Mouse (Mus musculus): ENCODE measurements at regions not wholly inside any gene's neighbourhood (a gene's known extent, or its start where the extent isn't known, plus 50 kb on each side); places are given as distances from the start of the nearest gene placed in this dataset.

GRCm38 (mm10) chr6:94401617-94402481 lies 98.3 kb upstream of the Slc25a26 start:
- TF ChIP-seq ZNF384 (IDR thresholded peaks at IDR 0.05; ENCODE audit: low read depth, low read length) (no peak), ETS1 (conservative IDR thresholded peaks at IDR 0.05; ENCODE audit: low read depth, low read length) (no peak), IRF4 (IDR thresholded peaks at IDR 0.05; ENCODE audit: low read depth, low read length) (no peak), USF1 (IDR thresholded peaks at IDR 0.05; ENCODE audit: low read depth, low read length) (no peak), POLR2AphosphoS2 (IDR thresholded peaks at IDR 0.05; ENCODE audit: low read depth, low read length) (no peak), TCF12 (IDR thresholded peaks at IDR 0.05; ENCODE audit: low read depth, low read length) (no peak), POLR2A (IDR thresholded peaks at IDR 0.05; ENCODE audit: low read depth, low read length) (no peak), SIN3A (IDR thresholded peaks at IDR 0.05; ENCODE audit: low read length) (no peak), CHD1 (IDR thresholded peaks at IDR 0.05; ENCODE audit: low read depth, low read length) (no peak), RCOR1 (conservative IDR thresholded peaks at IDR 0.05; ENCODE audit: low read depth, low read length) (no peak), BHLHE40 (IDR thresholded peaks at IDR 0.05; ENCODE audit: low read depth, low read length) (no peak), ZC3H11A (IDR thresholded peaks at IDR 0.05; ENCODE audit: low read depth, low read length) (no peak), MAX (IDR thresholded peaks at IDR 0.05; ENCODE audit: low read length) (no peak), GABPA (IDR thresholded peaks at IDR 0.05; ENCODE audit: insufficient replicate concordance, low read depth, low read length) (no peak)
- in situ Hi-C loops (cut with MboI; ENCODE audit: low pct_ligation_motif_present, low pct_unique_long_range_greater_than_20kb, low sequenced_read_pairs), result no loop called here

DNA sequence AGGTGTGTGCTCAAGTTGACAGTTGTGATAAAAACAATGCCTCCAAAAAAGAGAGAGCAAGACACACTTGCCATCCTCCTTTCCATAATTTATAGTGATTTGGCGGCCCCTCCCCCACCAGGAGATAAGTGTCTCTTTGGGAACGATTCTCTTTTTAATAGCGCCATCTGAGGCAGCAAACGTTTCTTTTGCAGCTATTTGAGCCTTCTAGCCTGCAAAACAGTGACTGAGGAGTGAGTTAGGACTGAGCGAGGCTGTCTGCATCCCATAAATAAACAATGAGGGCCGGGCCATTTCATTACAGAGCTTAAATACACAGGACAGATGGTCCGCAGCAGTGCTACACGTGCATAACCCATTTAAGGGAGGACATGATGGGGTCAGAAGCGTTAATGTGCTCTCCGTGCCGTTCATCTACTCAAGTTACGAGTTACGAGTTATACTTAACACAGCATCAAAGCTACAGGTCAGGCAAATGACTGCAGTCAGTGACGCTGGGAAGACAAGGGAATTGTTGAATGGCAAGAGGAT lies 99.0 kb upstream of the Slc25a26 start:
- Histone ChIP-seq H3K79me2 (replicated peaks; ENCODE audit: control insufficient read depth, extremely low read depth, insufficient read depth, poor library complexity, severe bottlenecking) (no peaks in the 10 kb centered on the region), H3K27me3 (replicated peaks) (no peaks in the 10 kb centered on the region), H3K9me3 (replicated peaks; ENCODE audit: low read length) (peaks cover 70% of the 10 kb centered on the region), H3K4me2 (ENCODE audit: insufficient read depth, low read depth, poor library complexity, severe bottlenecking) (no peak overlapping the region), H3K9ac (ENCODE audit: insufficient read depth, low read depth) (no peak overlapping the region), H3K4me3 (replicated peaks in 1 of 3; ENCODE audit: low read depth in 2 of 3, low read length in 2 of 3, poor library complexity in 1 of 3) (no peak overlapping the region), H3K4me1 (ENCODE audit: control insufficient read depth in 1 of 2, insufficient read depth in 2 of 2) (no peaks in the 10 kb centered on the region), H3K36me3 (replicated peaks in 1 of 2; ENCODE audit: control insufficient read depth in 1 of 2, insufficient read depth in 1 of 2, low read length in 1 of 2) (no peaks in the 10 kb centered on the region), H3K27ac (ENCODE audit: insufficient read depth, low read depth) (no peak overlapping the region)
- TF ChIP-seq UBTF (IDR thresholded peaks at IDR 0.05; ENCODE audit: low read depth, low read length) (no peak), MYC (IDR thresholded peaks at IDR 0.05; ENCODE audit: low read depth, low read length) (no peak), POLR2AphosphoS2 (IDR thresholded peaks at IDR 0.05; ENCODE audit: low read depth, low read length) (no peak), MAX (IDR thresholded peaks at IDR 0.05; ENCODE audit: low read length) (no peak), KAT2A (IDR thresholded peaks at IDR 0.05; ENCODE audit: insufficient replicate concordance, low read length) (no peak), USF1 (IDR thresholded peaks at IDR 0.05; ENCODE audit: low read depth, low read length) (no peak), EP300 (IDR thresholded peaks at IDR 0.05; ENCODE audit: low read length) (no peak), ZMIZ1 (IDR thresholded peaks at IDR 0.05; ENCODE audit: low read depth, low read length) (no peak), NRF1 (IDR thresholded peaks at IDR 0.05; ENCODE audit: low read depth, low read length) (no peak), BHLHE40 (IDR thresholded peaks at IDR 0.05; ENCODE audit: low read depth, low read length) (no peak), JUND (conservative IDR thresholded peaks at IDR 0.05; ENCODE audit: low read depth, low read length) (no peak), ZC3H11A (IDR thresholded peaks at IDR 0.05; ENCODE audit: low read depth, low read length) (no peak)
- in situ Hi-C loops (cut with MboI; ENCODE audit: low pct_ligation_motif_present, low pct_unique_long_range_greater_than_20kb, low sequenced_read_pairs) (no loop called here), dilution Hi-C loops (cut with MboI; ENCODE audit: extremely low pct_ligation_motif_present, extremely low pct_unique_long_range_greater_than_20kb, low sequenced_read_pairs) (no loop called here)
- DNase-seq (ENCODE audit: extremely low read depth), result no peak

More at GRCm38 (mm10) chr6:94401617-94402481, 98.3 kb upstream of the Slc25a26 start:
- no peaks in the 10 kb centered on the region for H3K36me3 ChIP-seq (replicated peaks in 1 of 2; ENCODE audit: control insufficient read depth in 1 of 2, insufficient read depth in 1 of 2, low read length in 1 of 2)
- no peak for DNase-seq (ENCODE audit: extremely low read depth)
- H3K9me3 ChIP-seq (replicated peaks; ENCODE audit: low read length), result peaks cover 72% of the 10 kb centered on the region
- no peak overlapping the region for H3K9ac ChIP-seq (ENCODE audit: insufficient read depth, low read depth)
- H3K4me3 ChIP-seq (replicated peaks in 1 of 3; ENCODE audit: low read depth in 2 of 3, low read length in 2 of 3, poor library complexity in 1 of 3), result no peak overlapping the region
- dilution Hi-C loops (cut with MboI; ENCODE audit: extremely low pct_ligation_motif_present, extremely low pct_unique_long_range_greater_than_20kb, low sequenced_read_pairs), result no loop called here
- no peak overlapping the region for H3K27ac ChIP-seq (ENCODE audit: insufficient read depth, low read depth)
- no peak overlapping the region for H3K4me2 ChIP-seq (ENCODE audit: insufficient read depth, low read depth, poor library complexity, severe bottlenecking)
- no peaks in the 10 kb centered on the region for H3K79me2 ChIP-seq (replicated peaks; ENCODE audit: control insufficient read depth, extremely low read depth, insufficient read depth, poor library complexity, severe bottlenecking)
- no peaks in the 10 kb centered on the region for H3K27me3 ChIP-seq (replicated peaks)
- H3K4me1 ChIP-seq (ENCODE audit: control insufficient read depth in 1 of 2, insufficient read depth in 2 of 2), result no peaks in the 10 kb centered on the region

Data from CH12.LX (cell line).